Mouse (Mus musculus): Measurements from ENCODE around the gene Gm17662.

Gene Gm17662

DNA sequence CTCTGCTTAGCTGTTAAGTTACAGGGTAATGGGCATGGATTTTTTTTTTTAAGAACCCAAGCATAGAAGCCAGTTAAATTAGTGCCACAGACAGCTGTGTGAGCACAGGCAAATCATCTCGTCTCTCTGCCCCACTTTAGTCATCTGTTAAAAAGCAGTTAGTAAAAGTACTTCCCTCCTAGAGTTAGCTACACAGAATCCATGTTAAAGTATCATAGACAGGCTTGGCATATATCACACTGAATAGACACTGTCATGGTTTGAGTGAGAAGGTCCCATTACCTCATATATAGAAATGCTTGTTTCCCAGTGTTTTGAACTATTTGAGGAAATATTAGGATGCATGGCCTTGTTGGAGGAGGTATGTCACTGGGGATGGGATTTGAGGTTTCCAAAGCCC is at the start of gene Gm17662:
Gene Gm17662 (plus strand): TSS at position 301 of the 400 bp plus-strand sequence.
- DNase-seq (ENCODE audit: low spot score) = no peak

DNA sequence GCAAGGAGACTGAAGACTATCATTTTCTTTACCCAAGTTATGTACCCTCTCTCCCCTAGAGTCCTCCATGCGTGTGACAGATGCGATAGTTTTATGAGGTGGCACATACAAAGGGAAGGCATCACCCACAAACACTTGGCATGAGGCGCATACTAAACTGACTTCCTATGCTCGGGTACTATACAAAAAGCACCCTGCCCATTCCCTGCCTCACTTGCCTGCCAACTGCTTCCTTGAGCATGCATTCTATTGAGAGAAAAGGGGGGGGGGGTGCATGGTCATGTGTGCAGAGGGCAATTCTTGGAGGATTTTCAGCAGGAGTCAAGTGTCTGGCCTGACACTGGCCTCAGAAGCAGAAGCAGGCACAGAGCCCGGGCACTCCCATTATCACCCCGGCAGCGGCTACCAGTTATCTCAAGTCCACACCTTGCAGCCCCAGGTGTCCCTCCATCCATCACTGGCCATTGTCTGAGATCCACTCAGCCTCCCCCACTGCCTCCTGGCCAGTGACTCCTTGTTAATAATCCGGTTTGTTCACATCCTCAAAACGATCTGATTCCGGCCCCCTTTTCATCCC is 46.3 kb upstream of the Gm17662 start:
- DNase-seq (ENCODE audit: low spot score) = no peak

DNA sequence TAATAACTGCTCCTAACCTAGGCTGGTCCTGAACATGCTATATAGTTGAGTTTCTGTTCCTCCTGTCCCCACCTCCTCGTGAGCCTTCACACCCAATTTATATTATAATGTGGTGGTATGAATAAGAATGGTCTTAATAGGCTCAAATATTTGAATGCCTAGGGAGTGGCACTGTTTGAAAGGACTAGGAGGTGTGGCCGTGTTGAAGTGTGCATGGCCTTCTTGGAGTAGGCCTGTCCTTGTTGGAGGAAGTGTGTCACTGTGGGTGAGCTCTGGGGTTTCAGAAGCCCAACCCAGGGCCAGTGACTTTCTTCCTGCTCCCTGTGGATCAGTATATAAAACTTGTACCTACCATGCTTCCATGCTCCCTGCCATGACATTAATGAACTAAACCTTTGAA is 43.5 kb upstream of the Gm17662 start:
- DNase-seq (ENCODE audit: low spot score) = no peak

DNA sequence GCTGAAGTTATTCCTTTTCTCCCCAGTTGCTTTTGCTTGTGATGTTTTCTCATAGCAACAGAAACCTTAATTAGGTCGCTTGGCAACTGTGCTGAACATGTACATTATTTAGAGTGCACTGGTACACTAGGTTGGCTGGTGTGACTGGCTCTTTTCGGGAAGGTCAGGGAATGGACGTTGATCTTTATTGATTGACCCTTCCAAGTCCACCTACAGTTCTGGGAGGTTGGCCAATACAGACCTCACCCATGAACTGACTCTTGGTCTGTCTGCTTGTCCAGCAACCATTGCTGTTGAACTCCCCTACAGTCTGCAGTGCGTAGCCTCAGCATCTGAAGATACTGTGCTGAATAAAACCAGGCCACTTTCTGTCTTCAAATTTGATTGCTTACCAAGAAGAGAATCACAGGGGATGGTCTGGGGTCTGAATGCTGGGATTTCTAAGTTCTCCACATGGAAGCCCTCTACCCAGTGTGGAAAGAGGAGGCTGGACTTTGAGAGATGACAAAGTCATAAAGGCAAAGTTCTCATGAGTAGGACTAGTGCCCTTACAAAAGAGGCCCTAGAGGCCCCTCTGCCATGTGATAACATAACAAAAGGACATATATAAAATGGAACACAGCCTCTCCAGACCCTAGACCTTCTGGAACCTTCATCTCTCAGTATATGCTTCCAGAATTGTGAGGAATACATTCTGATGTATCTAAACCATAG is 40.5 kb upstream of the Gm17662 start:
- DNase-seq (ENCODE audit: low spot score) = no peak

DNA sequence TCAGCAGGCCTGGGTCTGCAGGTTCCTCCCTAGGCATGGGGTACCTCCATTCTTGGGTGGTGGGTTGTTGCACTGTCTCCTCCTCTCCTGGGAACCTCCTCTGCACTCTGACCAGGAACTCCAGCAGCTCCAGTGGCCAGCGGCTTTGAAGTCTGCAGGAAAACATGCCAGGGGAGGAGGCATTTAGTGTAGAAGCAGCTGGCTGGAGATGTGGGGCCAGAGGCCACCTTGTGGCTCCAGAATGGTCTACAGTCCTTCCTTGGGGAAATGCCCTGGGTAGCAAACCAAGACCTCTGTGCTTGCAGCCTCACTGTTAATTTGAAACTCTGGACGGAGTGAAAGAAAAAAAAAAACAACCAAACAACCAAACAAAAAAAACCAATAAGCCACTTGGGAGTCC is 39.6 kb upstream of the Gm17662 start:
- DNase-seq (ENCODE audit: low spot score) = no peak

DNA sequence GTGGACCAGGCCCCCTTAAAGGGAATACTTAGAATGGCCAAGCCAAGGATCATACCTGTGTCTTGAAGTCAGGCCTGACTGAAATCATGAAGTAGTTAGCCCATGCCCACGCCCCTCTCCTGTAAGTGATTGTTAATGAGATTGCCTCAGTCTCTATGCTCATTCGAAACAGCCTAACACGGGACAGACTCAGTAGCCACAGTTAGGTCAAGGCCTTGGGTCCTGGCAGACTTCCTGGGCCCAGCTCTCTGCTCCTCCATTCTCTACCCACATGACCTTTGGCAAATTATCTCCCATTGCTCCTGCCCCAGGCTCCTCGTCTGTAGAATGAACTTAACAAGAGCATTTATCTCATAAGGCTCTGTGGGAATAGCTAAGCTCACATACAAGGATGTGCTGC is 38.1 kb upstream of the Gm17662 start:
- no peak for DNase-seq (ENCODE audit: low spot score)

DNA sequence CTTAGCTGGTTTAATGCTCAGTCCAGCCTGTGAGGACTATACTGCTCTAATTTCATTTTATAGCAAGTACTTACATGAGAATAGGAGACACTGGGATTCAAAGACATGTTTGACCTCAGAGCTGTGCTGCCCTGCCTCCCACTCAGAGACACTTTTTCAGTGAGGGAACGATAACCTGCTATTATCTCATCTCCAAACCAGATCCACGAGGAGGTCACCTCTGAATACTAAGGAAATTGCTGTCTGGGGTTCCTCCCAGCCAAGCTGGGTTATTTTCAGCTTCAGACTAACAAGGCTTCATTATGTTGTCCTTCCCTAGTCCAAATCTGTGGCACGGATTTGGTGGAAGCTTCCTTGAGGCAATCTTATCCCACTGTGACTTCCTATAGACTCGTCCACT is 37.2 kb upstream of the Gm17662 start:
- no peak for DNase-seq (ENCODE audit: low spot score)

DNA sequence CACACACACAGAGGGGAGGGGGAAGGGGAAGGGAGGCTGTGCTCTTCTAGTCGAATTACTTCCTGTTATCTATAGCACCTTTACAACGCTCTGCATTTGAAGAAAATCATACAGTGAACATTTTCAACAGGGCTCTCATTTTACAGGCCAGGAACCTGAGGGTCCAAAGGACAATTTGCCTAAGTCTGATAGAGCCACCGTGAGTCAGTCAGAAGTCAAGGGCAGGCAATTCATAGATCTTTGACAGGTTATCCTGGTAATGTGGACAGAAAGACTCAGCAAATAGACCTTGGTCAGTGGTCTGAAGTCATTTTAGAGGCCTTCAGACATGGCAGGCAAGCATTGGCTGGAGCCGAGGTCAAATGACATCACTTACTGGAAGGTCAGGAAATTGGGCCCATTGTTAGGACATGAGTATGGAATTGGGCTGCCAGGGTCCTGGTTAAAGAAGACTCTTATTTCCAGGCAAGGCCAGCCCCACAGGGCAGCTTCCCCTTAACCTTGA is 33.5 kb upstream of the Gm17662 start:
- no peak for DNase-seq (ENCODE audit: low spot score)

DNA sequence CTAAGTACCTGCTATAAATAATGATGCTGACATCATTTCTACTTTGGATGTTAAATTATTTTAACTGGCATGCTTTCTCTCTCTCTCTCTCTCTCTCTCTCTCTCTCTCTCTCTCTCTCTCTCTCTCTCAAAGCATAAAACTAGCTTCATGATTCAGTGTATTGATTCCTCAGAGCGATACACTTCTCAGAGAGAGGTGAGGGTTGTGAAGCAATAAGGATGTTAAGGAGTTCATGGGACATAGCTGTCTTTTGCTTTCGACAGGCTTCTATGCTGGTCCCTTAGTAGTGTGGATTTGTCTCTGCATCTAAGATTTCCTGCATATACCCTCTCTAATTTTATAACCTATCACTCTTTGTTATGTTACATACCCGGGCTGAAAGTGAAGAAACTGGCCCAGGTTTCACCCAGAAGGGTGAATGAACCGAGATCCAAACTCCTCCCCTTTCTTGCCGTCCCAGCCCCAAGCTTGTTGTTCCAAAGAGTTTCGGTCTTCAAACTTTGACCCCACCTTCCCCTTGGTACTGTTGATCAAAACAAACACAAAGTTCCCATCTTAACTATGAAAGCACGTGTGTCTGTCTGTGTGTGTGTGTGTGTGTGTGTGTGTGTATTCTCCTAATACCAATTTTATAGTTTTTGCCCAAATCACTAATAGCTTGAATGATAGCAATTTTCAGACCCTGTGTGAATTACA is 32.6 kb upstream of the Gm17662 start:
- no peak for DNase-seq (ENCODE audit: low spot score)

DNA sequence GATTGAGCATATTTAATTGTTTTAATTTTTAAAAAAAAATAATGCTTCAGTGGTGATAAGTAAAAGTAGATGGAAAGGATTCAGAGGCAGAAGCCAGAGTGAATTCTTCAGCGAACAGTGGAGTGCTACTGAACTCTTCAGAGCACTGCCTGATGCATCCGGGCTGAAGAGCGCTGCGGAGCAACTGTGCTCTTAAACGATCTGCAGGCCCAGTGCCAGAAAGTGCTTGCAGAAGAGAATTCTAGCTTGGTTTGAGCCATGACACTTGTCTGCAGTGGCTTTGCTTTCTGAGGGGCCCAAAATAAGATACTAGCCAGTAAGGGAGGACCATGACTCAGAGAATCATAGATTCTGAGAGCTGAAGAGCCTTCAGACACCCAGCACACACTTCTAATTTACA is 28.2 kb upstream of the Gm17662 start:
- DNase-seq (ENCODE audit: low spot score) = no peak

DNA sequence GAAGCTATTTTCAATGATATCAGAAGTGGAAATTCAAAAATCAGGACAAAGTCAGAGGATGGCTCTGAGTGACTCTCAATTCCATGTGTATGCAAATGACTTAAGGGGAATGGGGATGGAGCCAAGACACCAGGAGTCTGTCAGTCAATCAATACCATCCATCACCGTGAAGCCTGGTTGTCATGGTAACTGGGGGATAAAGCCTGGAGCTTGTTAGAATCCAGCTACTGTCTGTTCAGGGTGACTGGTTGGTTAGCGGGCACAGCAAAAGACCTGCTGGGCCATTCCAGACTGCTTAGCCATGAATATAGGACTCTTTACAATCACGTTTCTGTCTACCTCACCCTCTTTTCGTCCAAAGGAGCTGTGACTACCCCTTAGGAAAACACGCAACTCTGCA is 22.0 kb upstream of the Gm17662 start:
- no peak for DNase-seq (ENCODE audit: low spot score)

DNA sequence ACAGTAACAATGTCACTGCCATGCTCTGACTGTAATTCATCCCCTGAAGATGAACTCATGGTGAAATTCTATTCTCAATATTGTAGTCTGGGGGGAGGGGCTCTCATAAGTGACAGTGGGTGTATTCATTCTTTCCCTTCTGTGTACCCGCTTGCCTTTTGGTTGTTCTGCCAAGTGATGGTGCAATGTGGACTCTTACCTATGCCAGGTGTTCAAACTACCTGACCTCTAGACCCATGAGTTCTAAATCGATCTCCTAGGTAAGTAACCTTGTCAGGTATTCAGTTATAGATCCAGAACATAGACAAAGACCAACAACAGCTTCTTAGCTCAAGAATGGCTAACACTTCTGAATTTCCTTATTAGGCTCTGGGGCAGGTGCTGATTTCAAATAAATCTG is 18.8 kb upstream of the Gm17662 start:
- no peak for DNase-seq (ENCODE audit: low spot score)

DNA sequence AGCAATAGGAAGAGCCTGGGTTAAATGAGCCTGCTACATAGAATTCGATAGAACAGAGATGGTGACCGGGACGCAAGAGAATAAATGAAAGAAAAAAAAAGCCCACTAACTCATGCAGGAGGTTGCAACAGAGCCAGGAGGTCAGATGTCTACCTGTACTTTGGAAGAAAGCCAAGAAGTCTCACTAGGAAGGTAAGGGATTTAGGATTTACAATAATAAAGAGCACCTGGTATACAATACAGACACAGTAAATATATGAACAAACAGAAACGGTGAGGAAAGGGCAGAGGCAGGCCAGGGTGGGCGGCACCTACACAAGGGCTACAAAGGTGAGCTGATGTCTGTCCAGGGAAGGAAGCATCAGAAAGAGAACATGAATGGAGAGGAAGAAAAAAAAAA is 14.9 kb upstream of the Gm17662 start:
- no peak for DNase-seq (ENCODE audit: low spot score)

DNA sequence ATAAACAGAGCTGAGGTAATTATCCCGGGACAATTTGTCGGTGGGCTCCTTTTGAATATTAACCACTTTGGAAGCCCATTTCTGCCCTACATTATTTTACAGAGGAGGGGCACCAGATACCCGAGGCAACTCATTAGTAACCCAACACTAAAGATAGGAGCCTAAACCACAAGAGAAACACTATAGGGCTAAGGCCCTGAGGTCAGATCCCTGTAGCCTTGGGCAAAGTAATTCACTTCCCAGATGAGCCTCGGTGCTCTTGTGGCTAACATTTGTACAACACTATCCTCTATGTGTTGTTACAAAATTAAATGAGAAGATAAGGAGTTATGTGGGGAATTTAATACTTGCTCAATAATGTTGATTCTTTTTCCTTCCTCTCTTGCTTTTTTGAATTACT is 13.6 kb upstream of the Gm17662 start:
- no peak for DNase-seq (ENCODE audit: low spot score)

DNA sequence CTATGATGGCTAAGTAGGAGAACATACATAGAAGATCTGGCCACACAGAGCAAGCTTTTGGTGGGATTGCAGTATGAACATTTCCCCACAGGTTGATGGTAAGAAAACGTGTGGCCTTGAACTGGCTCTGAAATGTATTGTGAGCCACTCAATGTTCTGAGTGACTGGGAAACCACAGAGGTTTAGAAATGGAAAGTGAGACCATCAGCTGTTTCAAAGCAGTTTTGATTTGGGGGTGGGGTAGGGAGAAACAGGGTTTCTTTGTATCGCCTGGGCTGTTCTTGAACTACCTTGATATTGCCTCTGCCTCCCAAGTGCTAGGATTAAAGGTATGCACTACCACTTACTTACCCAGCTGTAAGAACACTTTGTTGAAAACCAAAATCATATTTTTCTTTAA is 1.9 kb upstream of the Gm17662 start:
- DNase-seq (ENCODE audit: low spot score) = no peak

DNA sequence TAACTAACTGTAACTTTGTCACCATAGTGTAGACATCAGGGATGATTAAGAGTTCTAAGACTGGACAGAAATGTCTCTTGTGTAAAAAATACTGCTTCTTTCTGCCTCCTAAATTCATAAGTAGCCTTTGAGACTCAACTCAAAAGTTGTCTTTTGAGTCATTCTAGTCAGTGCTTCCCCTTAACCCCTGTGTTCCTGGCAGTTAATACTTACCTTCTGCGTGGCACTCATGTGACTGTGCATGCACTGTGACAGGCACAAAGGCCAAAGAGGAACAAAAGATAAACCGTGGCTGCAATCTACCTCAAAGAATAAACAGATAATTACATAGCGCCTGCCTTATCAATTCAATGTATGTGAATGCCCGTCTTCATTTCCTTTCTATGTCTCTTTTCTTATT is 694 bp downstream of the Gm17662 start:
- DNase-seq (ENCODE audit: low spot score) = no peak

DNA sequence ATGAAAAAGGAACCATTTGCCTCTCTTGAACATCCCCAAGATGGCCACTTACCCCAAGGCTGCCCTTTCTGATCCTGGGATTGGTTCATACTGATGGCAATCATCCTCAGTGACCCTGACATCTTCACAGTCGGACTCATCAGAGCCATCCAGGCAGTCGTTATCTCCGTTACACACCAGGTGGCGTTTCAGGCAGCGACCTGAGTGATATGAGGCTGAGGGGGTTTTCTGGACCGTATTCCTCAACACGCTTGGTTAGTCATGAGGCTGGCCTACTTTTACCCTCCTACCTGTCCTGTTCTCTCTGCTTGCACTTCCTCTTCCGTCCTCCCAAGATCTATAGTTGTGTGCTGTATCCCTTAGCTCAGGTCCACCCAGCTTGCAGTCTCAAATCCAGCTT is 4.1 kb downstream of the Gm17662 start:
- no peak for DNase-seq (ENCODE audit: low spot score)

DNA sequence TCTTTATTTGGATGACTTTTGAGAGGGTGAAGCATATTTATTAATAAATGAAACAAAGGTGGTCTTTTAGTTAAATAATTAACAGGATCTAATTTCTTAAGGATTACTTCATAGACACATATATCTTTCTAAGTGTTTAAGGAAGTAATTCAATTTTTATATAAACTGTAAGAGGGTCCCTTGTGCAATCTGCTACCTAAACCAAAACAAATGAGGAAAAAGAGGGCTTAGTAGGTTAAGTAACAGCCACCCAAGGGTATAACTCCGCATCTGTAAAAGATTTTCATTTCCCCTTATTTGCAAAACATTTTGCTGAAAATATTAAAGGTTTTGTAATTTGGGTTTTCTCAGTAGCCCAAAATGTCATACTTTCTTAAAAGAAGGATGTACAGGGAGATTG is 7.3 kb downstream of the Gm17662 start:
- DNase-seq (ENCODE audit: low spot score) = no peak

DNA sequence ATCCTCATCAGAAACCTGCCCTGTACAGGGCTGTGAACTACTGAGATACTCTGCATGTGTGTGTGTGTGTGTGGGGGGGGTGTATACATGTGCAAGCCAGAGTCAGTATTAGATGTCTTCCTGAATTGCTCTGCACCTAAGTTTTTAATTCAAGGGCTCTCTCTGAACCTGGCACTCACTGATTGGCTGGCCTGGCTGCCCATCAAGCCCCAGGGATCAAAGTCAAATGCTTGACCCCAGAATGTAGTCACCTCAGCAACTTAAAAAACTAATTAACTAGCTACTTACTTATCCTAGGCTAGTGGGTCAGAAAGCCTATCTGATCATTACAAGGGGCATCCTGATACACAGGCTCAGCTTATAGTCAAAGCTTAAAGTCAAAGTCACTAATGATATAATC is 12.5 kb downstream of the Gm17662 start:
- DNase-seq (ENCODE audit: low spot score) = no peak

DNA sequence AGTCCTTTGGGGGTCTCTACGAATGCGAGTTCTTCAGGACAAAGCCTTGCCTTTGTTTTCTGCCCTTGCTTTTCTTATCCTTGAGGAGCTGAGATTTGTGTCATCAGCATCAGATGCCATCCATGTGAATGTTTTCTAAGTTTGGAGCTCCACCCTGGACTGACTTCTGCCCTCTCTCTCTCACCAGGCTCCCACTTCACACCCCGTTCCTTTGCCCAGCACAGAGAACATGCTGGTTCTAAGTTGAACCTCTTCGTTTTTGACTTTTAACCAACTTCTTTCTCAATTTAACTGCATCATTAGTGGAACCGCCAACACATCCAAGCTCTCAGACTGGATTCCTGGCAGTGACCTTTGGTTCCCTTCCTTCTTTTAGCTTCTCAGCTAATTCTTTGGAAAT is 13.1 kb downstream of the Gm17662 start:
- DNase-seq (ENCODE audit: low spot score) = no peak

DNA sequence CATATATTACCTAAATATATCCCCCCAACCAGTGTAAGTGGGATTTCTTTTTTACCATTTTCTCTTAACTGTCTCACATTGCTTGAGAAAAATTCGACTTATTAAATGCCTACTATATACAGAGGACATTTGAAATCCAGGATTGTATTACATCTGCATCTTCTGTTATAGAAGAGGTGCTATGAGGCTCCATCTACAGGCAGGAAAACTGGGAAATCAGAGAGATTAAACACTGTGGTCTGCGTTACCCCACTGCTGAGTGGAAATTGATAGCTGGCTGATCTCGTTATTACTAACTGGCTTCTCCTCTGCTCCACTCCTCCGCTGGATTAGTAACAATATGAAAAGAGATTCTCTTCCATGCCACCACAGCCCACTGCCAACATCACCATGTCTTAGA is 18.7 kb downstream of the Gm17662 start:
- no peak for DNase-seq (ENCODE audit: low spot score)

DNA sequence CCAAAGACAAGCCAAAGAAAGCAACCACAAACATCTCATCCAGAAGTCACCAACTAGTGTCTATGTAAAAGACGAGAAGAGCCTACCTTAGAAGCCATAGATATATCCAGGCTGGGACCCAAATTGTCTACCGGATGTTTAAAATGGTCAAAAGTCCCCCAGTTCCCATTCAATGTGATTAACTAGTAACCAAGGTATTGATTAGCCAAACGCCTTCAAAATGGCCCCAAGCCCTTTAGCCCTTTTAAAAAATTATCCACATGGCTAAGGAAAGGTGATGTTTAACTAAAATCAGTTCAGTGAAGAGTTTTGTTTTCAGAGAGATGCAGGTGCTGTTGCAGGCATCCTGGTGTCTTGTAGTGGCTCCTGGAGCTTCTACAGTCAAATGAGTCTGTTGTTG is 19.2 kb downstream of the Gm17662 start, which contains the start of gene C8a:
Gene C8a (minus strand): TSS at position 76 of the 400 bp plus-strand sequence.
- no peak for DNase-seq (ENCODE audit: low spot score)

DNA sequence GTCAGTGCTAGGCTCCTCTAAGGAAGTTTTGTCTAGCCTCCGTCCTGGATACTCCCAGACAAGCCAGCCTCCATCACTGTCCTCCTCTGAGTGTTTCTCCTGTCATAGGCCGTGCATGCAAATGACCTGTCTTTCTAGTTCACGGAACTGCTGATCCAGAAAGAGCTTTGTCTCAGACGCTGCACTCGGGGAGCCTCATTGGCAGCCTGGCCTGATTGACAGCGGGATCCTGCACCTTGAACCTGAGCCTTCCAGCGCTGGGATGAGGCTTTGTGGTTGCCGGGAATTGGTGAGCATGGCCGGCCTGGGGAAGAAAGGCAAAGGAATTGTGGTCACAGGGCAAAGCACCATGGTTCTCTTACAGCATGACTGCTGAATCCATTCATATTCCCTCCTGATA is 30.4 kb downstream of the Gm17662 start:
- no peak for DNase-seq (ENCODE audit: low spot score)

Measured in left cerebral cortex, adult 11 months (tissue).